Mouse (Mus musculus) heart, embryonic 11.5 days (tissue): ENCODE results near the gene Atp2b2. TPM values are rescaled to one million over a fixed set of nuclear protein-coding genes. Genes with fewer than 3 reads are reported as not detected.

ENCODE experiments used
- ATAC-seq: fragments of 200-750 bp; cut with Nextera tagmentation; replicated peaks from 2 replicates; pipeline ENCODE4 v1.8.0; 2017; ENCODE audit warnings: moderate library complexity; ENCODE audit not compliant: insufficient number of reproducible peaks, low FRiP score, low TSS enrichment
- H3K27ac ChIP-seq: fragments of 300-500 bp; sonication (generic); 2 replicates; pipeline ENCODE4 v1.5.1; 2014; ENCODE audit warnings: mild to moderate bottlenecking, low read depth, low read length
- H3K27me3 ChIP-seq: fragments of 300-500 bp; sonication (generic); 2 replicates; pipeline ENCODE4 v1.6.1; 2014; ENCODE audit warnings: mild to moderate bottlenecking, low read length, mixed read lengths; ENCODE audit not compliant: control insufficient read depth, insufficient read depth
- H3K36me3 ChIP-seq: fragments of 300-500 bp; sonication (generic); 2 replicates; pipeline ENCODE4 v1.6.1; 2014; ENCODE audit warnings: mild to moderate bottlenecking, low read length, moderate library complexity, mixed read lengths; ENCODE audit not compliant: control insufficient read depth, insufficient read depth
- H3K4me1 ChIP-seq: fragments of 300-500 bp; sonication (generic); 2 replicates; pipeline ENCODE4 v1.6.1; 2014; ENCODE audit warnings: low read length; ENCODE audit not compliant: control insufficient read depth, insufficient read depth
- H3K4me2 ChIP-seq: fragments of 300-500 bp; sonication (generic); 2 replicates; pipeline ENCODE4 v1.6.1; 2014; ENCODE audit warnings: mild to moderate bottlenecking, moderate library complexity
- H3K4me3 ChIP-seq: fragments of 300-500 bp; sonication (generic); 2 replicates; pipeline ENCODE4 v1.5.1; 2014; ENCODE audit warnings: low read depth, low read length
- H3K9ac ChIP-seq: fragments of 300-500 bp; sonication (generic); 2 replicates; pipeline ENCODE4 v1.6.1; 2014; ENCODE audit warnings: mild to moderate bottlenecking, low read depth, low read length, moderate library complexity
- H3K9me3 ChIP-seq: fragments of 300-500 bp; sonication (generic); replicated peaks from 2 replicates; pipeline ENCODE4 v1.6.1; 2016; ENCODE audit warnings: low read length; ENCODE audit not compliant: control insufficient read depth
- WGBS: fragments of 180-500 bp; shearing (Covaris S2); extraction: QIAGEN DNeasy Blood & Tissue Kit; methylation state at CpG from one replicate; pipeline ENCODE4 v1.1.7; 2014; ENCODE audit not compliant: insufficient replicate concordance; 5-methylcytosine and 5-hydroxymethylcytosine counted together
- polyA plus RNA-seq: library from polyadenylated mRNA; unstranded; fragments of >200 nt; fragmentation: Nextera tagmentation; extraction: Ambion mirVana; gene quantifications from 2 replicates; pipeline ENCODE4 v1.2.1, GENCODE M21; 2014

Atp2b2 gene
- polyA plus RNA-seq, 1 experiment from 2014 or later, result 0.40 TPM

GRCm38 (mm10) chr6:113933261-113934151, 108.9 kb downstream of the Atp2b2 start:
- H3K4me2 ChIP-seq, result no peak overlapping the region
- no peaks in the 10 kb centered on the region for H3K4me1 ChIP-seq
- H3K27me3 ChIP-seq, result no peaks in the 10 kb centered on the region
- no peaks in the 10 kb centered on the region for H3K9me3 ChIP-seq
- no peak overlapping the region for H3K4me3 ChIP-seq
- 64% methylated on average over 14 of the region's 14 CpGs for WGBS
- ATAC-seq, result no peak
- H3K9ac ChIP-seq, result no peak overlapping the region
- H3K36me3 ChIP-seq, result no peaks in the 10 kb centered on the region
- H3K27ac ChIP-seq, result no peak overlapping the region

- no peaks in the 10 kb centered on the region for H3K36me3 ChIP-seq
- no peak overlapping the region for H3K9ac ChIP-seq
- H3K4me2 ChIP-seq, result no peak overlapping the region
- no peak overlapping the region for H3K27ac ChIP-seq
- 74% methylated on average over 8 of the region's 8 CpGs for WGBS
- H3K27me3 ChIP-seq, result no peaks in the 10 kb centered on the region
- H3K4me3 ChIP-seq, result no peak overlapping the region
- H3K4me1 ChIP-seq, result no peaks in the 10 kb centered on the region
- H3K9me3 ChIP-seq, result no peaks in the 10 kb centered on the region
- no peak for ATAC-seq
Measured at GRCm38 (mm10) chr6:113929191-113929875, 113.1 kb downstream of the Atp2b2 start.

GRCm38 (mm10) chr6:113923249-113923648, 119.2 kb downstream of the Atp2b2 start:
- no peak overlapping the region for H3K4me3 ChIP-seq
- WGBS, result 75% methylated on average over 4 of the region's 4 CpGs
- no peaks in the 10 kb centered on the region for H3K9me3 ChIP-seq
- H3K4me2 ChIP-seq, result no peak overlapping the region
- H3K27ac ChIP-seq, result no peak overlapping the region
- ATAC-seq, result no peak
- H3K27me3 ChIP-seq, result no peaks in the 10 kb centered on the region
- no peaks in the 10 kb centered on the region for H3K36me3 ChIP-seq
- H3K9ac ChIP-seq, result no peak overlapping the region
- H3K4me1 ChIP-seq, result no peaks in the 10 kb centered on the region

GRCm38 (mm10) chr6:113920466-113920865, 121.9 kb downstream of the Atp2b2 start:
- Histone ChIP-seq H3K4me1 (no peaks in the 10 kb centered on the region), H3K27me3 (no peaks in the 10 kb centered on the region), H3K27ac (no peak overlapping the region), H3K9me3 (no peaks in the 10 kb centered on the region), H3K9ac (no peak overlapping the region), H3K36me3 (no peaks in the 10 kb centered on the region), H3K4me3 (no peak overlapping the region), H3K4me2 (no peak overlapping the region)
- no peak for ATAC-seq
- 74% methylated on average over 5 of the region's 5 CpGs for WGBS

DNA sequence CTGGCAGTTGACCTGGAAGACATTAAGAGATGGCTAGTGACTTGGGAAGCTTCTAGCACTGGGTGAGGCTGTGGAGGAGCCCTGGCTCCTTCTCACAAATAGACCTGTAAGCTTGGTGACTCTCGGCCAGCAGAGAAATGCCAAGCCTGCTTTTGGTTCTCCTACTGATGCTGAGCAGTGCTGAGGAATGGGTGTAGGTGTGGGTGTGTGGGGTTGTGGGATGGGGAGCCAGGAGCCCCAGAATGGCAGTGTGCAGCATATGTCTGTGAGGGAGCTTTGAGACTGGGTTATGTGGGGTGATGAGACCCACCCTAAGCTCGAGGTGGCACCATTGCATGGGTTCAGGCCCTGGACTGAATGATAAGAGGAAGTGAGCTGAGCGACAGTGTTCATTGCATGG, 129.7 kb downstream of the Atp2b2 start:
- H3K27ac ChIP-seq, result no peak overlapping the region
- ATAC-seq, result no peak
- H3K4me3 ChIP-seq, result no peak overlapping the region
- no peaks in the 10 kb centered on the region for H3K4me1 ChIP-seq
- H3K9me3 ChIP-seq, result no peaks in the 10 kb centered on the region
- H3K4me2 ChIP-seq, result no peak overlapping the region
- H3K27me3 ChIP-seq, result no peaks in the 10 kb centered on the region; the same call in 1 of the 2 replicates
- no peak overlapping the region for H3K9ac ChIP-seq
- 67% methylated on average over 3 of the region's 3 CpGs for WGBS
- no peaks in the 10 kb centered on the region for H3K36me3 ChIP-seq

GRCm38 (mm10) chr6:113911094-113911493, 131.3 kb downstream of the Atp2b2 start:
- H3K27ac ChIP-seq, result no peak overlapping the region
- H3K9ac ChIP-seq, result no peak overlapping the region
- 81% methylated on average over 16 of the region's 16 CpGs for WGBS
- no peaks in the 10 kb centered on the region for H3K36me3 ChIP-seq
- ATAC-seq, result no peak
- no peaks in the 10 kb centered on the region for H3K4me1 ChIP-seq
- no peaks in the 10 kb centered on the region for H3K9me3 ChIP-seq
- no peak overlapping the region for H3K4me2 ChIP-seq
- H3K4me3 ChIP-seq, result no peak overlapping the region
- H3K27me3 ChIP-seq, result no peaks in the 10 kb centered on the region; the same call in 1 of the 2 replicates

DNA sequence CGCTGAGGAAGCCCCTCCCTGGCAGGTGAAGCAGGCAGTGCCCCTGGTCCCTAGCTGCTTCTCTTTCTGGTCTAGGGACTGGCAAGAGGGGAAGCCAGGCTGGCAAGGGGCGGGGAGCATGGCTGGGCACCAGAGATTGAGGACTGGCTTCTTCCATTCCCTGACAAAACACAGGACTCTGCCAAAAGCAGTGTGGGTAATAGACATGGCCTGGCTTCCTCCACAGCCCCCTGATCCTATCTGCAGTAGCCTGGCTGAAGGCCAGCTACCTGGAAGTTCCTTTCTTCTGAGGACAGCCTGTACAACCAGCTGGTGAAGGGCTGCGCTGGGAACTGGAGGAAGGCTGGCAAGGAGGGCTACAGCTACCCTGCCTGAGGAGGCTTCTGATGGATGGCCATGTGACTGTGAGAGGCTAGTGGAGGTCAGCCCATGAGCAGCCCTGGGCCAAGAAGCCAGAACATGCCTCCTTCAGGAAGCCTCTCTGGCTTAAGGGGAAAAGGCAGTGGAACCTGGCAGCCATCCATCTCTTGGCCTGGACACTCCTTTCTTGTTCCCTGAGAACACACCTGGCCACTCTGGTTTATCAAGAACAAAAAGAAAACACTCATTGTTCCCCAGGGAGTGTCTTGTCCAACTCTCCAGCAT, 131.9 kb downstream of the Atp2b2 start:
- 76% methylated on average over 3 of the region's 3 CpGs for WGBS
- Histone ChIP-seq H3K4me1 (no peaks in the 10 kb centered on the region), H3K27me3 (no peaks in the 10 kb centered on the region; the same call in 1 of the 2 replicates), H3K4me3 (no peak overlapping the region), H3K9ac (no peak overlapping the region), H3K27ac (no peak overlapping the region), H3K9me3 (no peaks in the 10 kb centered on the region), H3K36me3 (no peaks in the 10 kb centered on the region), H3K4me2 (no peak overlapping the region)
- ATAC-seq, result no peak

DNA sequence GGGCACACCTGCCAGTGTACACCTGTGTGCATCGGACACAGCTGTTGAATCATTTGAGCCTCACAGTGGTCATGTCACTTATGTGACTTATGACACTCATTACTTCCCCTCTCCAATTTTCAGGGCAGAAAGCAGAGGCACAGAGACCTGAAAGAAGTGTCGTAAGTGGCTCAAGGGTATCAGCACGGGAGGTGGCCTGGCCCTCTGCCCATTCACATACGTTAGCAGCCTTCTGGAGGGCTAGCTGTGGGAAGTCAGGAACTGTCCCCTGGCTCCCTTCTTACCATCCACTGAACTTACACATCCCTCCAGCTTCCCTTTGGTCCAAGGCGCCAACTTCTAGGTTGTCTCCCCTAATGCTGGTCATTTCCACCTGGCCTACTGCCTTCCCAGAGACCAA, 132.6 kb downstream of the Atp2b2 start:
- no peaks in the 10 kb centered on the region for H3K4me1 ChIP-seq
- H3K9me3 ChIP-seq, result no peaks in the 10 kb centered on the region
- no peak overlapping the region for H3K4me2 ChIP-seq
- no peak overlapping the region for H3K4me3 ChIP-seq
- H3K27ac ChIP-seq, result no peak overlapping the region
- ATAC-seq, result no peak
- H3K27me3 ChIP-seq, result no peaks in the 10 kb centered on the region; the same call in 1 of the 2 replicates
- no peak overlapping the region for H3K9ac ChIP-seq
- 75% methylated on average over 5 of the region's 5 CpGs for WGBS
- H3K36me3 ChIP-seq, result no peaks in the 10 kb centered on the region
